Mouse (Mus musculus): ENCODE results near the gene Whrn. TPM values are rescaled to one million over a fixed set of nuclear protein-coding genes. Genes with fewer than 3 reads are reported as not detected.

The Whrn gene
- 56.8 to 74.0 TPM (median 63.1 TPM) in 4 replicates for total RNA-seq (2023; ENCODE audit: inconsistent age)

GRCm38 (mm10) chr4:63495915-63496278, at the start of gene Whrn:
Whrn (minus strand) TSS chr4:63495991.

GRCm38 (mm10) chr4:63544494-63545230, 48.9 kb upstream of the Whrn start, which contains the start of gene Atp6v1g1:
Atp6v1g1 (plus strand) TSS chr4:63544772.

GRCm38 (mm10) chr4:63403040-63403959, 92.5 kb downstream of the Whrn start, which contains the start of gene Akna:
Akna (minus strand) TSS chr4:63403354.

Other genes with a start within 250 kb of the Whrn start
- gene Orm1, start 151.4 kb downstream of the Whrn start, total RNA-seq (2023; ENCODE audit: inconsistent age): not detected in 4 replicates
- gene Orm3, start 139.8 kb downstream of the Whrn start, total RNA-seq (2023; ENCODE audit: inconsistent age): not detected in 4 replicates
- not detected in 4 replicates for gene Orm2, start 133.5 kb downstream of the Whrn start, total RNA-seq (2023; ENCODE audit: inconsistent age)
- 284 to 329 TPM (median 303 TPM) in 4 replicates for gene Akna, start 92.6 kb downstream of the Whrn start, total RNA-seq (2023; ENCODE audit: inconsistent age)
- 73.5 to 90.7 TPM (median 80.9 TPM) in 4 replicates for gene Atp6v1g1, start 48.8 kb upstream of the Whrn start, total RNA-seq (2023; ENCODE audit: inconsistent age)
- gene Tmem268, start 62.8 kb upstream of the Whrn start, total RNA-seq (2023; ENCODE audit: inconsistent age): 17.9 to 22.8 TPM (median 19.4 TPM) in 4 replicates
- gene Gm11213, start 109.3 kb upstream of the Whrn start, total RNA-seq (2023; ENCODE audit: inconsistent age): not detected in 4 replicates
- gene Tex48, start 126.4 kb upstream of the Whrn start, total RNA-seq (2023; ENCODE audit: inconsistent age): not detected in 4 replicates
- gene Gm11214, start 167.4 kb upstream of the Whrn start, total RNA-seq (2023; ENCODE audit: inconsistent age): not detected in 4 replicates
- gene Tnfsf15, start 249.1 kb upstream of the Whrn start, total RNA-seq (2023; ENCODE audit: inconsistent age): 0.19 TPM in 1 of 4 replicates, not detected in the others

Data from B cell, adult (primary cell).